Mouse (Mus musculus) ovary, postnatal 14 days (tissue): Measurements from ENCODE around the gene Adm2.

ENCODE experiments used
- DNase-seq: peaks from one replicate; pipeline ENCODE4 v3.0.0; 2022; ENCODE audit warnings: low spot score

The Adm2 gene

DNA sequence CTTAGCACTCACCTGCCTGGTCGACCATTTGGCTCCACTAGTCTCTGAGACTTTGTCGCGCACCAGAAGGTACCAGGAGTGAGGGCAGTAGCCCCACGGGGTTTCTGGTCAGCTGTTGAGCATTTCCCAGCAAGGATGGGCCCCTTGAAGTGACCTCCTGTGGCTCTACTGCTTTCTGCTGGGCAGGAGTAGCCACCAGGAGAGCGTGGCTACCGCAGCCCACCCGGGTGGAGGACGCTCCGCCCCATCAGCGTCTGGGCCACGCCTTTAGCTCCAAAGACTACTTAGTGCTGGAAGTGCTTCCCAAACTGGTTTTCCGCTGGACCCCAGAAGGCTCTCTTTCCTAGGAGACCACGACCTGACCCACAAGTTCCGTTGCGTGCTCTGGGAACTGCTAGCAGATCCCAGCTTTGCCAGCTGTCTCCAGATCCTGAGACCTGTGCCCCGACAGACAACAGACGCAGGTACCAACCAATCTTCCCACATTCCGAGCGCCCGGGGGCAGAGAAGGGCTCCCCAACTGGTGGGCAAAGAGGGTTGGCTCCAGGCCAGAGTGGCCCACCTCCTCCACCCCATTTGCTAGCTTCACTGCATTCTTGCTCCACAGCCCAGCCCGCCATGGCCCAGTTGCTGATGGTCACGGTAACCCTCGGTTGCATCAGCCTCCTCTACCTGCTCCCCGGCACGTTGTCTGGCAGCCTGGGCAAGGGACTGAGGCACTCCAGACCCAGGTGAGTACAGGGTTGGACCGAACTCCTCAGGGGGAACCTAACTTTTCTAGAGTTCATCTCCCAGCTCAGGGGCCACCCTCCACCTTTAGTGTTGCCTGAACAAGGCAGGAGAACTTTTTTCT, at the start of gene Adm2:
Adm2 (plus strand) TSS at position 51 of the 853 bp plus-strand sequence.
- DNase-seq: no peak

DNA sequence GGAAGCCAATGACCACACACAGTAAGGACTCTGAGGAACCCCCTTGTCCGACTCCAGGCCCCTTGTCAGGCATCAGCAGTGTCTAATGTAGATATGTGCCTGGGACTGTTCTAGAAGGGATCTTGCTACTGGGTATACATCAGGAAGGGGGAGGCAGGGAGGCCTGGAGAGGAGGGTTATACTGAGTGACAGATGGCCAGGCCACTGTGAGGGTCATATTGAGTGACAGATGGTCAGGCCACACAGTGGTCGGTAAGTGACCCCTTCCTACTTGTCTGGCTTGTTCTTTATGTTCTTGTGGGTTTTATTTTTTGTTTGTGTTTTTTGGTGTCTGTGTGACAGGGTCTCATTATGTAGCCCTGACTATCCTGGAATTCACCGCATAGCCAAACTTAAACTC, 47.0 kb upstream of the Adm2 start:
- DNase-seq: no peak

DNA sequence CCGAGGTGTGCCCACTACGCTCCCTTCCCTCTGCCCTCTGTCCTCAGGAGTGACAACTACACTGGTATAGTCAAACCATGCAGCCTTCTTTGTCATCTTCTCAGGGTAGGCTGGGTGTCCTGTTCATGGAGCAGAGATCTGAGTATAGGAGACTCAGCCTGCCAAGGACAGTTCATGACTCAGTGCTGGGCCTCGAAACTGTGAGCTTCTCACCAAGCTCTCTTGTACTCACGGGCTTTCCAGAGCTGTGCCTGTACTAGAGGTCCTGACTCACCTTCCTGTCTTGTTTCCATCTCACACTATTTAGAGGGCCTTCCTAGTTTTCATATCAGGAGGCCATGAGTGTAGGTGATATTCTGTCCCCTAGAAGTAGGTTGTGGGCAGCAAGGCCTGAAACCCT, 45.2 kb upstream of the Adm2 start:
- DNase-seq: no peak

DNA sequence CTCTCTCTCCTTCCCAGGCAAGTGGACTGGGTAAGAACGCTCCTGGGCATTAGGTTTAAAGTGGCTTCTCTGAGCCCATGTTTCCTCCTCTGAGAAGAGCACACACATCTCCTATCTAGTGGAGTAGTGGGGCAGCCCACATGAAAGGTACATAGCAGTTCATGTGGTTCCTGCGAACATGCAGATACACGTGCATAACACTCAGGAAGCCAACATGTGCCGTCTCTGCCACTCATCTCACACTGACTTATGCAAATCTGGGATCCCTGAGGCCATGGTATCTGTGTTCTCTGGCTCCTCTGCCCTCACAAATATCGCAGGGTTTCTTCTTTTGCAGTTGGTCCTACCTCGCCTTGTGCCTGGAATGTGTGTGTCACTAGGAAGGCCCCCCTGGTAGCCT, 40.0 kb upstream of the Adm2 start:
- no peak for DNase-seq

GRCm38 (mm10) chr15:89284094-89284493, 38.4 kb upstream of the Adm2 start:
- no peak for DNase-seq

DNA sequence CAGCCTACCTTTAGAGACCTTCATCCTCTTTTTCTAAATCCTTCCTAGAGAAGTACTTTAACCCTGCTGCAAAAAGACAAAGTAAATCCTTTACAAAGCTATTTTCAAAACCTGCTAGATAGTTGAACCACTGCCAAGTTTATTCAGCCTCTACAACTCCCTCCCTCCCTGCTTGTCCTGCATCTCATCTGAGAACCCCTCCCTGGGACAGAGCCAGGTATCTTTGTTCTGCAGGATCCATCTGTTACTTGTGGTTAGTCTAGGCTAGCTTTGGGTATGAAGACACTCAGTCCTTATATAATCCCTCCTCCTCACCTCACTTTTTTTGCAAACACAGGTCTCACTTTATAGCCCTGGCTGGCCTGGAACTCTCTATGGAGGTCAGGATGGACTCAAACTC, 37.5 kb upstream of the Adm2 start:
- no peak for DNase-seq

GRCm38 (mm10) chr15:89285478-89285877, 37.0 kb upstream of the Adm2 start:
- no peak for DNase-seq

DNA sequence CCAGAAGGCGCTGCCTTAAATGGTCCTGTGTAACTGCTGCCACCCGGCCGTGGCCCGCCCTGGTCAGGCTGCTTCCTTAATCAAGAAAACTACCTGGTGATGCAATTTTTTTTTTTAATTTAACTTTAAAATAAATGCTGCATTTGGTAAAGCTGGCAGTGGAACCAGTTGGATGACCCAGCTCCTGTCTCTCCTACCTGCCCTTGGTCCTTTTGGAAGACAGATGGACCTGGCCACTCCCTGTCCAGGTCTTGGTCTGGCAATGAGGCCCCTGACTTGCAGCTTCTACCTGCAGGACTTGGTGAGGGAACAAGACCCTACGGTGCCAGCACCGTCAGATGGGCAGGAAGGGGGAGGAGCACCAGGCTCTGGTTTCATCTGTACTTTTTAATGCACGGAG, 36.4 kb upstream of the Adm2 start:
- no peak for DNase-seq

DNA sequence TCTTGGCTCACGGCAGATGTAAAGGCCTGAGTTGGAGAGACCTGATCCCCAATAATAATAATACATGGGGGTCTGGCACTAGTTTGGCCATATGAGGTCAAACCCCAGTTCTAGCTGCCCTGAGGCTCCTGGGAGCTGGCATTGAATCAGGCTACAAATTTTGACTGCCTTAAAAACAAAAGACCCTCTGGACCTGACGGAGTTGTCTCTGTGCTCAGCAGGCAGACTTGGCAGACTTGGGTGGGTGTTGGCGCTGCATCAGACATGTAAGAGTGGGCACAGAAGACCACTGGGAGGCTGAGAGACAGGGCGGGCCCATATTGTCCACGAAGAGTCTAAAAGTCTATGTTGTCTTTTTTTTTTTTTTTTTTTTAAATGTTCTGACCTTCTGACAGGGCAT, 35.9 kb upstream of the Adm2 start:
- DNase-seq: no peak

DNA sequence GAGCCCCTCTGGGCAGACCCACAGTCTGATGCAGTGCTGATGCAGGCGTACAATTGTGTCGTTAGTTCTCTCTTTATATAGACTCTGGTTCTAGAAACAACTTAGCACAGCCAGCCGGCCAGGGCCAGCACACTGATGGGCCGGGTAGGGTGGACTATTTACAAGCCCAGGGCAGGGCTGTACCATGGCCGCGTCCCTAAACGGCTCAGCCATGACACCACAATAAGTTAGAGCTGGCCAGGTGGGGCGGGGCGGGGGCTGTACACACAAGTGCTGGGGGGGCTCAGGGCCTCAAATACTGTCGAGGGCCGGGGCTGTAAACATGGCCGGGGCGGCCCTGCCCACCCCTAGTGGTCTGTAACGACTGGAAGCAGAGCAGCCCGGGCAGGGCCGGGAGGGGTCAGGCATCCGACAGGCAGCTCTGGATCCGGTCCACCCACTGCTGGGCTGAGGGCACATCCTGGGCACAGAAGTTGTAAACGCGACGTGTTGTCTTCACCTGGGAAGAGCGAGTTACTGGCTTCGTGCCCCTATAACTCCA, 34.2 kb upstream of the Adm2 start:
- no peak for DNase-seq

DNA sequence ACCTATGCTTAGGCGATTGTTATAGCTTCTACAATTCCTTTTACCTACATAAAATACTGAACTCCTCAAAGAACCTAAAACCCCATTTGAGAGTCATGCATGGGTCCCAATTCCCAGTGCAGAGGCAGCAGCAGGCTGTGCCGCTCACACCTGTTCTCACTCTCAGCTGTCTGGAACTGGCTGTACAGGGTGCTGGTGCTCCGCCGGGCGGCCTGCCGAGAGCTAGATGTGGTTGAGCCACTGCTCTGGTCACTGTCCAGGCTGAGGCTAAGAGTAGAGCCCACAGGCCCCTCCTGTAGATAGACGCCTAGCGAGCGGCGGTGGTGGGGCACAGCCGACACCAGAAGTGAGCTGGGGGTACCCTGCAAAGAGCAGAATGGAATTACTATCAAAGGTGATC, 33.1 kb upstream of the Adm2 start:
- no peak for DNase-seq

- DNase-seq: no peak
These were observed 31.0 kb upstream of the Adm2 start for GRCm38 (mm10) chr15:89291521-89291920.

GRCm38 (mm10) chr15:89292795-89293194, 29.7 kb upstream of the Adm2 start:
- no peak for DNase-seq

DNA sequence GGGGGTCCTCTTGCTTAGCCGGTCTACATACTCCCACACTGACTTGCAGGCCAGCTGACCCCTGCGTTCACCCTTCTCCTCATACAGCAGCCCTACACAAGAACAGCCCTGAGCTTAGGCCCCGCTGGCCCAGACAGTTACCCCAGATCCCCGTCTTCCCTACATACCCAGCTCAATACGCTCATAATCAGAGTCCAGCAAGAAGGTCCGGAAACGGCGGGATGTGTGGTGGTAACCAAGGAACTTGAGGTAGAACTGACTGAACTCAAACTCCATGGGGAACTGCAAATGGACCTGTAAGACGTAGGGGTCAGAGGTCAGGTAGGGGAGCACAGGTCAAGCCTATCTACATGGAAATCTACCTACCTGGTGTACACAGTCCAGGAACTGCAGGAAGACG, 28.7 kb upstream of the Adm2 start:
- DNase-seq: no peak

GRCm38 (mm10) chr15:89295580-89296165, 26.8 kb upstream of the Adm2 start:
- DNase-seq: no peak

GRCm38 (mm10) chr15:89296465-89296864, 26.1 kb upstream of the Adm2 start:
- DNase-seq: no peak

DNA sequence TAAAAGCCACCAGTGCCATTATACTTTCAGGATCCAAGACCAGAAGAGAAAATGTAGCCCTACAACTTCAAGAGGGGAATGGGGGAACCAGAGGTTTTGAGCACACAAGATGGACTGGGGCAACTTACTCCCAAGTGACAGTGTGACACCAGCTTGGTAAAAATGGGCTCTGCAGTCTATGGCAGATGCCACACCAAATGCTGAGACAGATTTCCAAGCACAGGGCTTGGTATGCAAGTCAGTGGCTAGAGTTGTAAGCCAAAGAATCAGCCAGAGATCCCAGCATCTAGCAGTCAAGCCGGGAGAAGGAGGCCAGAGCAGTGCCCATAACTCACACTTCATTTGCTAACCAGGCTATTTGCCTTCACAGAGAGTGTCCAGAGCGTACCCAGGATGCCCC, 24.8 kb upstream of the Adm2 start:
- DNase-seq: no peak

GRCm38 (mm10) chr15:89300180-89300579, 22.3 kb upstream of the Adm2 start:
- no peak for DNase-seq

DNA sequence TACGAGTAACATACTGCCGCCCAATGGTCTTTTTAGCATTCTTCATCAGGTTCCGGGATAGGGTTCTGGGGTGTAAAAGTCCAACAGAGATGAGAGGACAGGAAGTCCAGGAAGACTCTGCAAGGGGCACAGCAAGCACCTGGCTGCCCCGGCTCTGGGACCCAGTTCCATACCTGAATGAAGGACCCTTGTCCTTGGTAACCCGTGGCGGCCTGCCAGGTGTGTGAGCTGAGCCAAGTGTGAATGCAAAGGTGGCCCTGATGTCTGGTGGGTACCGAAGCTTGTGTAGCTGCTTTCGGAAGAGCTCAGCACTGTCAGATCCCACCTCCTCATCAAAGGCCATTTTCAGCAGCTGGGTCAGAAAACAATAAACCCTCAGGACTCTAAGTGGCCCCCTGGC, 21.9 kb upstream of the Adm2 start:
- DNase-seq: no peak

- no peak for DNase-seq
These were observed 16.6 kb upstream of the Adm2 start for GRCm38 (mm10) chr15:89305966-89306365.

- no peak for DNase-seq
These were observed 15.1 kb upstream of the Adm2 start for GRCm38 (mm10) chr15:89307461-89307860.

DNA sequence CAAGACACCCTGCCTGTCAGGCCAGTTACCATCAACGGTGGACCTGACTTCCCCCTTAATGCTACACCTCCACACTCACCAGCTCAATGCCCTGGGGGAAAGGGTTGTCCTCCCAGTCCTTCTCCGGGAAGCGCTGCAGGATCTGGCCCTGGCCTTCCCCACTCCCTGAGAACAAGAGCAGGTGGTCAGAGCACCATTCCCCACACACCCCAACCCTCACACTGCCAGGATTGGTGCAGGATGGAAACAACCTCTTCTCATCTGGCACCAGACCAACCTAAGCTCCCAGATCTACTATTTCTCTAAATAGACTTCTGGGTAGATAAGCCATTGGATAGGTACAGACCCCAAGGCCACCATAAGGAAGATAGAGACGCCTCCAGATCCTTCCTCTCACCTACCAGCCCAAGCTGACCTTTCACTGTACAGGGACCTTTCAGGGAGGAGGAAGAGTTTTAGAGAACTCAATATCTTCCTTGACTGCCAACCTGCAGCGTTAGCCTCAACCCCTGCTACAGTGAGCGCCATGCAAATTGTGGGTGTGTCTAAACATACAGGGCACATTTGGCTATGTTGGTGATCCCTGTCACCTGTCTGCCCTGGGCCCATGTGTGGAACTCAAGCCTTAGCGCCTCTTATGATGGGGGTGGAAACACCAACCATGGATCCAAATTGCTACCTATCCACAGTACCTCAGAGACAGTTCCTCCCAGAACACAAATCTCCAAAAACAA, 13.9 kb upstream of the Adm2 start:
- no peak for DNase-seq

DNA sequence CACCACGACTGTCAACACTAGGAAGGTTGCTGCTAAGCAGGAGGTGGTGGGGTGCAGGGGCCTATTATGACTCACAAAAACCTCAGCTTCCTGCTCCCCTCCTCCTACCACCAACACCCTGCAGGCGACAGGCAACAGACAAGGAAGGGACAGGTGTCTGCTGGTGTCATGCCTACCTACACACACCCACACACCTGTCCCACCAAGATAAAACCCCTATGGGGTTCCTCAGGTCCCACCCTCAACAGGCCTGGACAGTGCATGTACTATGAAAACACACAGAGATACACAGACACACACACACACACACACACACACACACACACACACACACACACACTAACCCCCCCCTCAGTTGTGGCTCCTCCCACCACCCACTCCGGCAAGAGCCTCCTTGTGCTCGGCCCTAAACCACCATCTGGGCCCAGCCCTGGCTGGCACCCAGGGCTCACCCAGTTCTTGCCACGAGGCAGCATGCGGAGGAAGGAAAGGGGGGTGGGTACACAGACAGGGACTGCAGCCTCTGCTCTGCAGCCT, 12.5 kb upstream of the Adm2 start:
- no peak for DNase-seq
